Mouse (Mus musculus): ENCODE data around the gene Zfp385c. TPM values are rescaled to one million over a fixed set of nuclear protein-coding genes. Genes with fewer than 3 reads are reported as not detected.
"Not testable (repeated sequence)": the region's sequence is repeated elsewhere in the genome, so short reads cannot be mapped to it uniquely, and the experiment has no call there.

Gene Zfp385c
- polyA plus RNA-seq, 1 experiment from 2014 or later, result 0.26 TPM

- H3K27ac ChIP-seq, result peak overlapping the region; percentile 56; the same call in 1 of the 2 replicates
- DNase-seq (ENCODE audit: low spot score), result no peak
- H3K4me3 ChIP-seq, result no peak overlapping the region
- WGBS, result 61% methylated on average over 13 of the region's 13 CpGs
- peaks cover 35% of the 10 kb centered on the region for H3K36me3 ChIP-seq
- no peaks in the 10 kb centered on the region for H3K9me3 ChIP-seq
- H3K4me1 ChIP-seq (replicated peaks), result peaks cover 22% of the 10 kb centered on the region
- no peaks in the 10 kb centered on the region; the same call in 1 of the 2 replicates for H3K27me3 ChIP-seq (ENCODE audit: insufficient read depth, poor library complexity, severe bottlenecking)
Observed at GRCm38 (mm10) chr11:100628862-100629352, 63.3 kb downstream of the Zfp385c start.

GRCm38 (mm10) chr11:100628056-100628455, 64.2 kb downstream of the Zfp385c start:
- Histone ChIP-seq H3K27me3 (ENCODE audit: insufficient read depth, poor library complexity, severe bottlenecking) (no peaks in the 10 kb centered on the region; the same call in 1 of the 2 replicates), H3K9me3 (no peaks in the 10 kb centered on the region), H3K27ac (no peak overlapping the region), H3K36me3 (peaks cover 35% of the 10 kb centered on the region), H3K4me3 (no peak overlapping the region), H3K4me1 (replicated peaks) (peaks cover 30% of the 10 kb centered on the region)
- WGBS, result 93% methylated on average over 5 of the region's 5 CpGs
- DNase-seq (ENCODE audit: low spot score), result no peak

DNA sequence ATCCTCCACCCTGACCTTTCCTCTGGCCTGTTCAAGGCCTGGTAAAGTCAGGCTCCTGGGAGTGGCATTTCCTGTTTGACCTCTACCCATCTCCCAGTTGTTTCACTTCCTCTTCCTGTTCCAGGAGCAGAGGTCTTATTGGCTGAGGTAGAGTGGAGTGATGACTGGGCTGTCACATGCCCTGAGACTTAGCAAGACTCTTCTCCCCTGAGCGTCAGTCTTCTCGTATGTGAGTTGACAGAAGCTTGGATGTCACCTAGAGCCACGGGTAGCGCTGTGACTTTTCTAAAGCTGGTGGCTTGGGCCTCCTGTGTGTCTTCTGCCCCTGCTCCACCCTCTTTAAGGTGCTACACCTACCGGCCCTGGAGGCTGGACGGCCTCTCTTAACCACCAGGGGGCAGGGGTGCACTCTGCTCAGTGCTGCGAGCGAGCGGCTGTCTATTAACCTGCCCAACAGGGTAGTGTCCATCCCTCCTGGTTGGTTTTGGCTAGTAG, 65.5 kb downstream of the Zfp385c start:
- peaks cover 35% of the 10 kb centered on the region for H3K36me3 ChIP-seq
- DNase-seq (ENCODE audit: low spot score), result peak; percentile 66
- H3K27ac ChIP-seq, result no peak overlapping the region
- no peak overlapping the region for H3K4me3 ChIP-seq
- WGBS, result 25% methylated on average over 9 of the region's 9 CpGs
- peaks cover 35% of the 10 kb centered on the region for H3K4me1 ChIP-seq (replicated peaks)
- H3K9me3 ChIP-seq, result no peaks in the 10 kb centered on the region
- no peaks in the 10 kb centered on the region for H3K27me3 ChIP-seq (ENCODE audit: insufficient read depth, poor library complexity, severe bottlenecking)

- 94% methylated on average over 23 of the region's 23 CpGs for WGBS
- Histone ChIP-seq H3K36me3 (peaks cover 35% of the 10 kb centered on the region), H3K9me3 (no peaks in the 10 kb centered on the region), H3K27ac (no peak overlapping the region), H3K4me3 (no peak overlapping the region), H3K4me1 (replicated peaks) (peaks cover 35% of the 10 kb centered on the region), H3K27me3 (ENCODE audit: insufficient read depth, poor library complexity, severe bottlenecking) (no peaks in the 10 kb centered on the region)
- DNase-seq (ENCODE audit: low spot score), result no peak
Observed at GRCm38 (mm10) chr11:100625754-100626700, 66.2 kb downstream of the Zfp385c start.

- 75% methylated on average over 5 of the region's 5 CpGs for whole genome bisulfite sequencing
- DNase-seq (ENCODE audit: low spot score), result no peak
- no peaks in the 10 kb centered on the region for H3K27me3 ChIP-seq (ENCODE audit: insufficient read depth, poor library complexity, severe bottlenecking)
- peaks cover 35% of the 10 kb centered on the region for H3K36me3 ChIP-seq
- no peaks in the 10 kb centered on the region for H3K9me3 ChIP-seq
- H3K4me3 ChIP-seq, result peak overlapping the region; percentile 90
- H3K27ac ChIP-seq, result no peak overlapping the region
- H3K4me1 ChIP-seq (replicated peaks), result peaks cover 30% of the 10 kb centered on the region
Observed at GRCm38 (mm10) chr11:100623867-100624266, 68.4 kb downstream of the Zfp385c start.

DNA sequence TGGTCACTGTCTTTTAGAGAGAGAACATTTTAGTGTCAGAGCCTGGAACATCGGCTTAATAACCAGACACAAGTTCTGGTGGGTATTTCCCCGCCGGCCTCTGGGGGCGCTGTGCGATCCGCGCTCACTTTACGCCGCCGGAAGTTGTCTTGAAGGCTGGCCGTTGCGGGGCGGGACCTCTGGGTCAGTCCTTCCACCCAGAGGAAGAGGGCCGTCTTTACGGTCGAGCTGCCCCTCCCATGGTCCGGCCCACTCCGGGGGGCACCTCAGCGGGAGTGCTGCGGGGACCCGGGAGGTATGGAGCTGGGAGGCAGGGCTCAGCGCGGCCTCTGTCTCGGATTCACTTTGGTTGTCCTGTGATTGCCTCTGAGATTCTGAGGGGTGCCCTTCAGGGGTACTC, 69.5 kb downstream of the Zfp385c start:
- H3K4me3 ChIP-seq, result peak overlapping the region; percentile 90
- peaks cover 36% of the 10 kb centered on the region for H3K4me1 ChIP-seq (replicated peaks)
- peak overlapping the region; percentile 92 for H3K27ac ChIP-seq
- WGBS, result under 1% methylated on average over 24 of the region's 24 CpGs
- peaks cover 35% of the 10 kb centered on the region for H3K36me3 ChIP-seq
- no peaks in the 10 kb centered on the region for H3K27me3 ChIP-seq (ENCODE audit: insufficient read depth, poor library complexity, severe bottlenecking)
- peak; percentile 95 for DNase-seq (ENCODE audit: low spot score)
- no peaks in the 10 kb centered on the region for H3K9me3 ChIP-seq

DNA sequence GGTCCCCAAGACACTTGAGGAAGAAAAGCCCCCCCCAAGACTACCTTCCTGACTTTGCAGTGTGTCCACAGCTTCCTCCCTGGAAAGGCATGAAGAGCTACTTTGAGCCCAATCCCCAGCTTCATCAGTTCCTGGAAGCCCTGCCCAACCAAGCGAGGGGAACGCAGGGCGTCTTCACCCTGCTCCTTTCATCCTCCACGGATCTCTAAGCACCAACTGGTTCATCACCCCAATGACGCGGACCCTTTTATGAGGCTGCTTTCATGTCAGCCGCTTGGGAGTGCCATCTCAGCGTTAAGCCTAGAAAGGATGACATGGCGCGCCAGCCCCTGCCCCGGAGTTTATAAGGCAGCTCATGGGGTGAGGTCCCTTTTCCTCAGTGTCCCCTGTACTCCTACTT, 72.3 kb downstream of the Zfp385c start, which contains the start of gene Dnajc7:
Gene Dnajc7 (minus strand): TSS at position 187 of the 400 bp plus-strand sequence.
- peaks cover 40% of the 10 kb centered on the region for H3K4me1 ChIP-seq (replicated peaks)
- no peak for DNase-seq (ENCODE audit: low spot score)
- peak within 1 kb of the TSS; percentile 85 for H3K4me3 ChIP-seq
- H3K36me3 ChIP-seq, result peaks cover 20% of the 10 kb centered on the region
- H3K27ac ChIP-seq, result peak within 1 kb of the TSS; percentile 96
- no peaks in the 10 kb centered on the region for H3K9me3 ChIP-seq
- 5% methylated on average over 11 of the region's 11 CpGs for WGBS
- no peaks in the 10 kb centered on the region for H3K27me3 ChIP-seq (ENCODE audit: insufficient read depth, poor library complexity, severe bottlenecking)

DNA sequence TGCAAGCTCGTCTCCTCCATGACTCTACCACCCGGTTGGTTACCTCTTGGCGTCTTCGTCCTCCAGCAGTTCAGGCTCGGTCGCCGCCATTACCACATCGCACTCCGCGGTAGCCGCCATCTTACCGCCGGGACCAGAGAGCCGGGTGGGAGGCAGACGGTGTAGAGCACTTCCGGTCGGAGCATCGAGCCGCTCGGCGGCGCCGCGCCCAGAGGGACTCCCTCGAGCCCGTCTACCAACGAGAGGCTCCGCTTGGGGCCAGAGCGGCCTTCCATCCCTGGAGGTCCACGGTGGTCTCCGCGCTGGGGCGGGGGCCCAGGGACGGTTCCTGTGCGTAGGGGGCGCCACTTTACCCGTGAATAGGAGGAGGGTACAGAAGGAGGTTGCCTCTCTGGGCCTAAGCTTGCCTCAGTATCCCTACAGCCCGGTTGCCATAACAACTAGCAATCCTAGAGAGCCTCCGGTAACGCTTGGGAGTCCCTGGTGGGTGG, 72.7 kb downstream of the Zfp385c start:
- peak overlapping the region; percentile 96 for H3K27ac ChIP-seq
- peaks cover 15% of the 10 kb centered on the region for H3K36me3 ChIP-seq
- peak; percentile 99 for DNase-seq (ENCODE audit: low spot score)
- peak overlapping the region; percentile 85 for H3K4me3 ChIP-seq
- no peaks in the 10 kb centered on the region for H3K27me3 ChIP-seq (ENCODE audit: insufficient read depth, poor library complexity, severe bottlenecking)
- peaks cover 40% of the 10 kb centered on the region for H3K4me1 ChIP-seq (replicated peaks)
- H3K9me3 ChIP-seq, result no peaks in the 10 kb centered on the region
- under 1% methylated on average over 40 of the region's 40 CpGs for WGBS

DNA sequence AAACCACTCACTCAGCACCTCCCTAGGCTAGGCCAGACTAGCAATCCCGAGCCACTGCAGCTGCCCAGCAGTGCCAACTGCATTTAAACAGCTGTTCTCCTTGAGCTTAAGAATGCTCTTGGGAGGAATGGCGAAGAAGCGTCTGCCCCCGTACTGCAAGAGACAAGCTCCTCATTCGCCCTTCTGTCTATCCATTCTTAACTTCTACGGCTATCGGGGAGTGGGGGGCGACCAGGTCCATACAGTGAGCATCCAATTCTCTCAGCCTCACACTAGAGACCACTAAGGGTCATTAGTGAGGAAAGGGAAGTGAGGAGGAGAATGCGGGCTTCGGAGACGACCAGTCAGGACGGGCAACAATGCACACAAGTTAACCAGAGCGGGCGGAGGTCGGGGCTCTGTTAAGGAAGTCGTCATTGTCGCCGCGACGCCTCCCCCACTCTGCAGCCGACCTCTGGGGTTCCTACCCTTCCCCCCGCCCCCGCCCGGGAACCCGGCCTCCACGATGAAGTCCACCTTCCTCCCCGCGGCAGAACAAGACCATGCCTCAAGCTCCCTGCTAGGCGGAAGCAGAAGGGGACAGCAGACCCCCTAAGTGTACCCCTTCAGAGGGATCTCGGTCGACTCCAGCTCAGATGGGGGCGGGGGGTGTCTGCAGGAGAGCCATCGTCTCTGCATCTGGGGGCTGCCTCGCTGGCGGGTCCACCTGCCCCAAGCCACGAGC, 73.3 kb downstream of the Zfp385c start, which contains the start of gene Nkiras2:
Gene Nkiras2 (plus strand): TSS at position 484 of the 724 bp plus-strand sequence.
- WGBS, result under 1% methylated on average over 36 of the region's 36 CpGs
- Histone ChIP-seq H3K27ac (peak within 1 kb of the TSS; percentile 96), H3K27me3 (ENCODE audit: insufficient read depth, poor library complexity, severe bottlenecking) (no peaks in the 10 kb centered on the region), H3K9me3 (no peaks in the 10 kb centered on the region), H3K36me3 (peaks cover 14% of the 10 kb centered on the region), H3K4me1 (replicated peaks) (peaks cover 36% of the 10 kb centered on the region), H3K4me3 (peak within 1 kb of the TSS; percentile 85)
- peak; percentile 78 for DNase-seq (ENCODE audit: low spot score)

GRCm38 (mm10) chr11:100617480-100617879, 74.8 kb downstream of the Zfp385c start:
- Histone ChIP-seq H3K9me3 (no peaks in the 10 kb centered on the region), H3K36me3 (peaks cover 21% of the 10 kb centered on the region), H3K27ac (no peak overlapping the region), H3K4me1 (replicated peaks) (peaks cover 25% of the 10 kb centered on the region), H3K27me3 (ENCODE audit: insufficient read depth, poor library complexity, severe bottlenecking) (no peaks in the 10 kb centered on the region), H3K4me3 (peak overlapping the region; percentile 85; the same call in 1 of the 2 replicates)
- WGBS, result 94% methylated on average over 4 of the region's 4 CpGs
- DNase-seq (ENCODE audit: low spot score), result no peak

GRCm38 (mm10) chr11:100616836-100617235, 75.4 kb downstream of the Zfp385c start:
- H3K27ac ChIP-seq; DNase-seq (ENCODE audit: low spot score); H3K27me3 ChIP-seq (ENCODE audit: insufficient read depth, poor library complexity, severe bottlenecking); H3K9me3 ChIP-seq; H3K4me3 ChIP-seq: not testable (repeated sequence)
- 94% methylated on average over 7 of the region's 7 CpGs for WGBS
- Histone ChIP-seq H3K36me3 (peaks cover 27% of the 10 kb centered on the region), H3K4me1 (replicated peaks) (peaks cover 23% of the 10 kb centered on the region)

DNA sequence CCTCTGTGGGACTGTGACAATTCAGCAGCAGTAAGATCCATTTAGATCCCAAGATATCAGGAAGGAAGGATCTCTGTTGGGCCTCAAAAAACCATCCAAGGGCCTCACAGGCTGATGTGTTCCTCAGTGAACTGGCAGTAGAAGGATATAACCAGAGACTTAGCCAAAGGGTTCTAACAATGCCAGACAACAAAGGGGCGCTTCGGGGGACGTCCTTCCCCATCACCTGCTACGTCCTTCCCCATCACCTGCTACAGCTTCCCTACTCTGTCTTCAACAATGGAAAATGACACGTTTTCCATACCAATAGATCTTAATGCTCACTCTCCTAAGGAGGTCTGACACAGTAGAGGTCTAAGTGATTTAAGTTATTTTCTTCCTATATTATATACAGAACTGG, 75.9 kb downstream of the Zfp385c start:
- H3K36me3 ChIP-seq, result peaks cover 32% of the 10 kb centered on the region
- DNase-seq (ENCODE audit: low spot score), result no peak
- no peaks in the 10 kb centered on the region for H3K9me3 ChIP-seq
- H3K4me3 ChIP-seq, result no peak overlapping the region
- H3K4me1 ChIP-seq (replicated peaks), result peaks cover 23% of the 10 kb centered on the region
- 87% methylated on average over 5 of the region's 5 CpGs for WGBS
- no peak overlapping the region for H3K27ac ChIP-seq
- no peaks in the 10 kb centered on the region for H3K27me3 ChIP-seq (ENCODE audit: insufficient read depth, poor library complexity, severe bottlenecking)

Measured in hindbrain, embryonic 10.5 days (tissue).